26 mouse cellular contexts compared by ENCODE assay signal in genomic region chr9:63194791-63195190, GRCm38 (mm10). TPM values are rescaled to one million over a fixed set of nuclear protein-coding genes. Genes with fewer than 3 reads are reported as not detected.
DNase-seq lines count a peak whose midpoint lies in the region; ATAC-seq lines count a peak whose summit lies in the region.
"Had no signal": no experiment of that assay in that cellular context is flagged by ENCODE, and none has a peak within 500 bp of the region (broad histone marks: within the 10 kb centered on the region; RNA-seq: fewer than 3 reads in every experiment).

No protein-coding gene starts in this region.

- H3K4me1 ChIP-seq in embryonic facial prominence, embryonic 14.5 days (ENCODE audit: control insufficient read depth, insufficient read depth, low read length): peaks cover 11% of the 10 kb centered on the region
- H3K4me1 ChIP-seq in embryonic facial prominence, embryonic 10.5 days: peaks cover 56% of the 10 kb centered on the region
- peaks cover 55% of the 10 kb centered on the region for H3K4me1 ChIP-seq in limb, embryonic 13.5 days
- H3K4me1 ChIP-seq in limb, embryonic 10.5 days: peaks cover 62% of the 10 kb centered on the region
- peaks cover 31% of the 10 kb centered on the region for H3K4me1 ChIP-seq in heart, embryonic 16.5 days (ENCODE audit: control insufficient read depth, insufficient read depth, low read length)
- peaks cover 27% of the 10 kb centered on the region for H3K4me1 ChIP-seq in forebrain, embryonic 16.5 days (replicated peaks; ENCODE audit: control insufficient read depth, insufficient read depth, low read length)

- ATAC-seq in embryonic facial prominence, embryonic 14.5 days (ENCODE audit: low read depth): no peak
- ATAC-seq in limb, embryonic 13.5 days (ENCODE audit: low FRiP score, low read depth): 0 out of 2 replicates have a peak, but pooled peaks have one; percentile 24
- peak; percentile 80 for ATAC-seq in heart, embryonic 16.5 days (replicated peaks; ENCODE audit: extremely low read depth, insufficient read depth, low FRiP score)
- ATAC-seq in forebrain, embryonic 16.5 days: no peak
- ATAC-seq: intestine, postnatal 0 days; liver, postnatal 0 days had no signal

- 0 out of 2 replicates have a peak, but pooled peaks cover 5% of the 10 kb centered on the region for H3K36me3 ChIP-seq in embryonic facial prominence, embryonic 14.5 days (ENCODE audit: control insufficient read depth, insufficient read depth, low read length)
- peaks cover 18% of the 10 kb centered on the region for H3K36me3 ChIP-seq in embryonic facial prominence, embryonic 10.5 days (replicated peaks)
- peaks cover 19% of the 10 kb centered on the region for H3K36me3 ChIP-seq in limb, embryonic 13.5 days
- peaks cover 12% of the 10 kb centered on the region for H3K36me3 ChIP-seq in limb, embryonic 10.5 days
- H3K36me3 ChIP-seq in heart, embryonic 16.5 days (ENCODE audit: control insufficient read depth, insufficient read depth): no peaks in the 10 kb centered on the region
- no peaks in the 10 kb centered on the region for H3K36me3 ChIP-seq in forebrain, embryonic 16.5 days (ENCODE audit: control insufficient read depth, insufficient read depth)
- H3K36me3 ChIP-seq: forebrain, embryonic 12.5 days; hindbrain, embryonic 12.5 days; neural tube, embryonic 12.5 days had no signal

- no peak overlapping the region for H3K4me2 ChIP-seq in embryonic facial prominence, embryonic 14.5 days (ENCODE audit: low read depth, low read length)
- no peak overlapping the region for H3K4me2 ChIP-seq in limb, embryonic 13.5 days (replicated peaks)
- peak overlapping the region; percentile 36 for H3K4me2 ChIP-seq in heart, embryonic 16.5 days (ENCODE audit: low read depth, low read length)
- H3K4me2 ChIP-seq in forebrain, embryonic 16.5 days (ENCODE audit: low read length): no peak overlapping the region
- H3K4me2 ChIP-seq: forebrain, embryonic 12.5 days; hindbrain, embryonic 12.5 days; liver, embryonic 11.5 days; midbrain, embryonic 11.5 days; neural tube, embryonic 12.5 days had no signal

- no peaks in the 10 kb centered on the region for H3K27me3 ChIP-seq in embryonic facial prominence, embryonic 14.5 days (replicated peaks; ENCODE audit: control insufficient read depth, insufficient read depth, low read length)
- H3K27me3 ChIP-seq in embryonic facial prominence, embryonic 10.5 days (replicated peaks; ENCODE audit: low read depth, poor library complexity, severe bottlenecking): 0 out of 2 replicates have a peak, but pooled peaks cover 3% of the 10 kb centered on the region
- H3K27me3 ChIP-seq in limb, embryonic 13.5 days: no peaks in the 10 kb centered on the region
- H3K27me3 ChIP-seq in limb, embryonic 10.5 days (ENCODE audit: low read depth, poor library complexity, severe bottlenecking): no peaks in the 10 kb centered on the region
- H3K27me3 ChIP-seq in heart, embryonic 16.5 days (ENCODE audit: control insufficient read depth, insufficient read depth, low read length): no peaks in the 10 kb centered on the region
- H3K27me3 ChIP-seq in forebrain, embryonic 16.5 days (replicated peaks; ENCODE audit: control insufficient read depth, insufficient read depth, low read length): no peaks in the 10 kb centered on the region
- H3K27me3 ChIP-seq: hindbrain, embryonic 12.5 days; neural tube, embryonic 12.5 days had no signal

- no peaks in the 10 kb centered on the region for H3K9me3 ChIP-seq in embryonic facial prominence, embryonic 14.5 days (ENCODE audit: control insufficient read depth, low read length)
- H3K9me3 ChIP-seq in embryonic facial prominence, embryonic 10.5 days: no peaks in the 10 kb centered on the region
- H3K9me3 ChIP-seq in limb, embryonic 13.5 days: no peaks in the 10 kb centered on the region
- H3K9me3 ChIP-seq in limb, embryonic 10.5 days (replicated peaks): no peaks in the 10 kb centered on the region
- H3K9me3 ChIP-seq in heart, embryonic 16.5 days (replicated peaks; ENCODE audit: control insufficient read depth, low read length): no peaks in the 10 kb centered on the region
- H3K9me3 ChIP-seq in forebrain, embryonic 16.5 days (ENCODE audit: control insufficient read depth, low read length): no peaks in the 10 kb centered on the region
- H3K9me3 ChIP-seq: forebrain, embryonic 12.5 days; hindbrain, embryonic 12.5 days; neural tube, embryonic 12.5 days had no signal

- no peak overlapping the region for H3K4me3 ChIP-seq in embryonic facial prominence, embryonic 14.5 days (ENCODE audit: low read depth, low read length)
- no peak overlapping the region for H3K4me3 ChIP-seq in embryonic facial prominence, embryonic 10.5 days
- no peak overlapping the region for H3K4me3 ChIP-seq in limb, embryonic 13.5 days
- H3K4me3 ChIP-seq in limb, embryonic 10.5 days: no peak overlapping the region
- H3K4me3 ChIP-seq in heart, embryonic 16.5 days (ENCODE audit: low read length): no peak overlapping the region
- H3K4me3 ChIP-seq in forebrain, embryonic 16.5 days (replicated peaks; ENCODE audit: low read length): no peak overlapping the region
- H3K4me3 ChIP-seq: erythroblast, embryonic 14.5 days; forebrain, embryonic 12.5 days; gastrocnemius, adult 2 months; hindbrain, embryonic 12.5 days; neural tube, embryonic 12.5 days had no signal

- peak; percentile 50 for DNase-seq in embryonic facial prominence, embryonic 14.5 days (ENCODE audit: low spot score)
- DNase-seq in embryonic facial prominence, embryonic 10.5 days (ENCODE audit: low spot score): no peak
- no peak for DNase-seq in limb, embryonic 10.5 days (ENCODE audit: low spot score)
- DNase-seq in telencephalon, adult 2 months (ENCODE audit: low read depth, low spot score): peak; percentile 0
- no peak for DNase-seq in adrenal gland, adult 18-20 months (ENCODE audit: low spot score in 2 of 2)
- DNase-seq: adrenal gland, postnatal 14 days; cerebellum, adult 11 months; cerebellum, adult 9-11 months; gastrocnemius, adult 2 months; liver, postnatal 0 days; lung, postnatal 10 days; right cerebral cortex, postnatal 25 days; thymus, postnatal 36 days had no signal

- 69% methylated on average over 9 of the region's 9 CpGs for WGBS in embryonic facial prominence, embryonic 14.5 days
- WGBS in embryonic facial prominence, embryonic 10.5 days: 76% methylated on average over 9 of the region's 9 CpGs
- 44% methylated on average over 9 of the region's 9 CpGs for WGBS in limb, embryonic 13.5 days
- 48% methylated on average over 9 of the region's 9 CpGs for WGBS in limb, embryonic 10.5 days
- 42% methylated on average over 9 of the region's 9 CpGs for WGBS in heart, embryonic 16.5 days
- WGBS in forebrain, embryonic 16.5 days: 56% methylated on average over 9 of the region's 9 CpGs

- H3K27ac ChIP-seq in embryonic facial prominence, embryonic 14.5 days (replicated peaks; ENCODE audit: low read depth, low read length): no peak overlapping the region
- H3K27ac ChIP-seq in embryonic facial prominence, embryonic 10.5 days (replicated peaks): no peak overlapping the region
- H3K27ac ChIP-seq in limb, embryonic 13.5 days: no peak overlapping the region
- H3K27ac ChIP-seq in limb, embryonic 10.5 days: no peak overlapping the region
- H3K27ac ChIP-seq in heart, embryonic 16.5 days (ENCODE audit: low read length): peak overlapping the region; percentile 82
- H3K27ac ChIP-seq in forebrain, embryonic 16.5 days (ENCODE audit: low read length): no peak overlapping the region
- H3K27ac ChIP-seq: forebrain, embryonic 12.5 days; gastrocnemius, adult 2 months; hindbrain, embryonic 12.5 days; neural tube, embryonic 12.5 days had no signal

- H3K9ac ChIP-seq in embryonic facial prominence, embryonic 14.5 days (ENCODE audit: low read depth, low read length): no peak overlapping the region
- no peak overlapping the region for H3K9ac ChIP-seq in limb, embryonic 13.5 days
- no peak overlapping the region; the same call in 1 of the 2 replicates for H3K9ac ChIP-seq in heart, embryonic 16.5 days (ENCODE audit: low read length)
- no peak overlapping the region for H3K9ac ChIP-seq in forebrain, embryonic 16.5 days (replicated peaks; ENCODE audit: low read depth, low read length)
- H3K9ac ChIP-seq: forebrain, embryonic 12.5 days; hindbrain, embryonic 12.5 days; liver, postnatal 0 days; neural tube, embryonic 12.5 days had no signal

RNA-seq across cellular contexts. Expression of gene Skor1, which starts 46.0 kb away (rescaled TPM):
- 0.04 TPM in 1 of 2 replicates, not detected in the other for polyA plus RNA-seq in embryonic facial prominence, embryonic 14.5 days (2014; fragmentation: Nextera tagmentation; extraction: Ambion mirVana)
- polyA plus RNA-seq in embryonic facial prominence, embryonic 10.5 days (2016; fragmentation: Nextera tagmentation; extraction: Ambion mirVana): 0.06 and 0.10 TPM in 2 replicates
- polyA plus RNA-seq in limb, embryonic 13.5 days (2015; fragmentation: Nextera tagmentation; extraction: Ambion mirVana): 0.06 TPM in 1 of 2 replicates, not detected in the other
- polyA plus RNA-seq in limb, embryonic 10.5 days (2016; fragmentation: Nextera tagmentation; extraction: Ambion mirVana): 0.10 and 0.14 TPM in 2 replicates
- polyA plus RNA-seq in heart, embryonic 16.5 days (2015; fragmentation: Nextera tagmentation; extraction: Ambion mirVana): not detected in 2 replicates
- 0.24 and 0.32 TPM in 2 replicates for polyA plus RNA-seq in forebrain, embryonic 16.5 days (2015; fragmentation: Nextera tagmentation; extraction: Ambion mirVana)
- under 1 TPM; 0.06 to 0.10 TPM for total RNA-seq in adrenal gland, adult 18-20 months (2021)
- total RNA-seq: adrenal gland, postnatal 14 days; monocyte, adult 5-6 weeks had no signal
- polyA plus RNA-seq: intestine, postnatal 0 days; kidney, embryonic 16.5 days; liver, embryonic 11.5 days; liver, postnatal 0 days; stomach, embryonic 14.5 days had no signal

Comparison
In these comparisons a context has a peak if more than half of its experiments do, and no peak if none do; other contexts are left out.
1. DNase-seq: peak in embryonic facial prominence, embryonic 14.5 days (single experiment) and telencephalon, adult 2 months (single experiment); none in embryonic facial prominence, embryonic 10.5 days (single experiment), limb, embryonic 10.5 days (single experiment) and adrenal gland, adult 18-20 months (0 of 2).
2. ATAC-seq: peak in limb, embryonic 13.5 days (single experiment) and heart, embryonic 16.5 days (single experiment); none in embryonic facial prominence, embryonic 14.5 days (single experiment) and forebrain, embryonic 16.5 days (single experiment).